In genomic region chr3:104550594-104550993, GRCm38 (mm10) we compare ENCODE assay signal across 19 mouse cellular contexts.
"Had no signal": no experiment of that assay in that cellular context is flagged by ENCODE, and none has a peak within 500 bp of the region (broad histone marks: within the 10 kb centered on the region; RNA-seq: fewer than 3 reads in every experiment).

No protein-coding gene starts in this region.

- ATAC-seq: midbrain, embryonic 16.5 days had no signal

- H3K9me3 ChIP-seq: midbrain, embryonic 10.5 days; midbrain, embryonic 12.5 days; neural tube, embryonic 13.5 days; neural tube, embryonic 15.5 days had no signal

- H3K27ac ChIP-seq: midbrain, embryonic 10.5 days; midbrain, embryonic 12.5 days; neural tube, embryonic 13.5 days; neural tube, embryonic 15.5 days had no signal

- H3K4me2 ChIP-seq: lung, embryonic 14.5 days; midbrain, embryonic 12.5 days; neural tube, embryonic 13.5 days; neural tube, embryonic 15.5 days had no signal

- H3K27me3 ChIP-seq: midbrain, embryonic 12.5 days; neural tube, embryonic 13.5 days; neural tube, embryonic 15.5 days had no signal

- DNase-seq: lung, adult 18-20 months; lung, embryonic 14.5 days; lung, postnatal 10 days; lung, postnatal 4 days; midbrain, embryonic 14.5 days; retina, postnatal 1 day; right cerebral cortex, adult 18-20 months; right cerebral cortex, postnatal 25 days; right cerebral cortex, postnatal 4 days; spleen, adult 18-20 months; thymus, adult 2 months; thymus, postnatal 25 days; thymus, postnatal 4 days had no signal

- H3K4me1 ChIP-seq: midbrain, embryonic 10.5 days; midbrain, embryonic 12.5 days; neural tube, embryonic 13.5 days; neural tube, embryonic 15.5 days had no signal

- H3K9ac ChIP-seq: lung, embryonic 14.5 days; midbrain, embryonic 12.5 days; neural tube, embryonic 13.5 days; neural tube, embryonic 15.5 days had no signal

- H3K4me3 ChIP-seq: midbrain, embryonic 10.5 days; midbrain, embryonic 12.5 days; myocyte; neural tube, embryonic 13.5 days; neural tube, embryonic 15.5 days had no signal

- H3K36me3 ChIP-seq: midbrain, embryonic 10.5 days; midbrain, embryonic 12.5 days; neural tube, embryonic 13.5 days; neural tube, embryonic 15.5 days had no signal
